Mouse (Mus musculus): Measurements from ENCODE around the gene Pttg1ip.

Gene Pttg1ip

DNA sequence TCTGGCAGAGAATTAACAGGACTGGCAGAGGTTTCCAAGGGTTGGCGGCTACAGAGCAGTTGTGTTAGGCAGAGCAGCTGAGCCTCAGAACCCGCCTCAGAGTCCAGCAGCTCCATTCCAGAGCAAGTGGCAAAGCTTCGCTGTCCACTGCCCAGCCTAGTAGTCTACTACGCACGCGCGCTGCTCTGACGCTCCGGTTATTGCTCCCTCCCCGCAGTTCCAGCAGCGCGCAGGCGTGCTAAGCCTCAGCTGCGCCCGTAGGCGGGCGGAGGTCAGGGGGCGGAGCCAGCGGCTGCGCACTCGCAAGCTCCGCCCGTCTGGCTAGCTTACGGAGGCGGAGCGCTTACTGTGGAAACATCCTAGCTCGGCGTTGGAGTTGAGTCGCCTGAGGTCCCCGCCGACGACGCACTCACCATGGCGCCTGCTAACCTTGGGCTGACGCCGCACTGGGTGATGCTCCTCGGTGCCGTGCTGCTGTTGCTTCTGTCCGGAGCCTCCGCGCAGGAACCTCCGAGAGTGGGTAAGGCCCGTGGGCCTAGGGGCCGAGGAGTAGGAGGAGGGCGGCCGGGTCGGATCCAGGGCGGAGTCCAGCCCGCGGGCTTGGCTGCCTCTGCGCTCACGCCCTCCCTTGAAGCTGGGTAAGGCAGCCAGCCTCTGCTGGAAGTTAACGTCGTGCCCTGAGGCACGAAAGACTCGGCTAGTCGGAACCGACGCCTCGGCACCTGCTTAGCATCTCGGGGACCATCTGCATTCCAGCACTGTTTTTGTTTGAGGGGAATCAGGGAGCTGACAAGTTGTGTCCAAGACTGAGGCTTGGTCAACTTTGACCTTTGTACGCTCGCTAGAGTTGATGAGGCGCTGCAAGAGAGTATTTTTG, at the start of gene Pttg1ip:
Gene Pttg1ip (plus strand): TSS at position 313 of the 877 bp plus-strand sequence.
- peak; percentile 98 for DNase-seq (ENCODE audit: low read depth, low spot score)

DNA sequence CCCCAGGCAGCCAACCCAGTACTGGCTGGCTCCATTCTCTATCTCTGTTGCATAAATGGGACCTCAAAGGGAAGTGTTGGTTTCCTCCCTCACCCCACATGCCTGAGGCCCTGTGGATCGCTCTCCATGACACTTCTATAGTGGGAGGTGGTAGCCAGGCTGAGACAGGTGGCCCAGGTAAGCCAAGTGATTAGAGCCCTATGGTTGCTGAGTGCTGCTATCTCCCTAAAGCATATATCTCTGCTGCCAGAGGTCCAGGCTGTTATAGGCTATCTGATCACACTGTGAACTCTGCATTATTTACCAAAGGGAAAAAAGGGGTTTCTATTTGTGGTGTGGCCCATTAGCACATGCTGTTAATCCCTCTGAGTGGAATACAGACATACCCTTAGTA, 49.5 kb upstream of the Pttg1ip start:
- no peak for DNase-seq (ENCODE audit: low read depth, low spot score)

DNA sequence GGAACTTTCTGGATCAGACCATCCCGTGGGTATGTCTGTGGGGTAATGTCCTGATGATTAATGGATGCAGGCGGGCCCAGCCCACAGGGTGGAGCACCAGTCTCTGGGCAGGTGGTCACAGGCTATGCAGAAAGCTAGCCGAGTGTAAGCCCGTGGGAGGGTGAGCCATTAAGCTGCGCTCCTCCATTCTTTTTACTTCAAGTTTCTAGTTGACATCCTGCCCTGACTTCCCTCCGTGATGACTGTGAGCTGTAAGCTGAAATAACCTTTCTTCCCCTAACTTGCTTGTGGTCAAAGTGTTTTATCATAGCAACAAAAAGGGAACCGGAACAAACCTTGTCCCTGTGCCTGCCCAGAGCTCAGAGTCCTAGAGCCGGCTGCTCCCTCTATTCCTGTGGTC, 44.8 kb upstream of the Pttg1ip start:
- DNase-seq (ENCODE audit: low read depth, low spot score) = no peak

DNA sequence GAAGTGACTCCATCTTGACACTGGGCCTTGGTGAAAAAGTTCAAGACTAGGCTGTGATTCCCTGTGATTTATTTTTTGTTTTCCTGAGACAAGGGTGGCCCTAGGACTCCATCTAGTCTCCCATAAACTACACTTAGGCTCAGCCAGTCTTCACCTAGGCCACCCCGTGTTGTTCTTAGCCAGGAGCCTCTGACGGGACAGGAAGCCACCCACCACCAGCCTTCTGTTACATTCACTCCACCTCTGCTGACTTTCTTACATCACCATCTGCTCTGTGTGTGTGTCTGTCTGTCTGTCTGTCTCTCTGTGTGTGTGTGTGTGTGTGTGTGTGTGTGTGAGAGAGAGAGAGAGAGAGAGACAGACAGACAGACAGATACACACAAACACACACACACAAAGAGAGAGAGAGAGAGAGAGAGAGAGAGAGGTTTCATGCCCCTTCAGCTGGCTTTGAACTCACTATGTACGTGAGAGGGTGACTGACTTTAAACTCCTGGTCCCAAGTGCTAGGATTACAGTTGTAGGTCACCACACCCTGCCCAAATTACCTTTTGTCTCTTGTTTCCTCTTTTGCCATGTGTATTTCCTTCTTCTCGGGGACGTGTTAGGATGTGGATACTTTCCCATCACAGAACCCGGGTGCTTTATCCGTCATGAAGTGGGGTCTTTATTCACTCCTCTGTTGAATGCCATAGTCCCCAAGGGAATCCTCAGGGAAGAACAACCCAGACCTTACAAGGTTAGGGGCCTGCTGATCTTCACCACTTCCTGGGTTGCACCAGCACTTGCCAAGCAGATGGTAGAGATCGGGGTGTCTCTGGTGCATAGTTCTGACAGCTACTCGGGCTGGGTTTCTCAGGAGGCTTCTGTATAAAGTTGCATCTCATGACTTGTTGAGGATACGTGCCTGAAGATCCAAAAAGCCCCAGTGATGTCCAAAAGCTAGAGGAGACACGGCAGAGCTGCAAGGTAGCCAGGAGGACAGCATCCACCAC, 44.0 kb upstream of the Pttg1ip start:
- DNase-seq (ENCODE audit: low read depth, low spot score) = no peak

DNA sequence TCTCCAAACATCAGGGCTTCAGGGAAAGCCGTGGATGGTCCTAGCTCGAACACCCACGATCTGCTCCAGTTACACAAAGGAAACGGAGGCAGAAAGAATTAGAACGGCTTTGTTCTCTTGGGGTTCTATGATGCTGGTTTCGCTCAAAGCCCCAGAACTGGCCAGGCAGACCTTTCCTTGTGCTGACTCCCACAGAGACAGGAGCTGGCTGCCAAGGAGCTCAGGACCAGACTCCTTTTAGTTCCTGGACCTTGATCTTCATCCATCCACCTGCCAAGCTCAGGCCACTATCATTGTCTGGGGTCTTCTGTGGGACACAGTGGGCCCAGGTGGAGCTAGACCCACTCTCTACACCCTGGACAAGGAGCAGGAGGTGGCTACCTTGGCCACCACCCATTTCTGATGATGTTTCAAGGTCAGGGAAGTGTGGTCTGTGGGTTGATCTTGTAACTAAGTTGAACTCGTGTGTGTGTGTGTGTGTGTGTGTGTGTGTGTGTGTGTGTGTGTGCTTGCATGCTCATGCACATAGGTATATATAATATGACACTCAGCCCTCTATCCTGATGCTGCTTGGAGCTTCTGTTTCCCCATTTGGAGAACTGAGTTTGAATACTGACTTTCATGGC, 42.1 kb upstream of the Pttg1ip start:
- DNase-seq (ENCODE audit: low read depth, low spot score) = no peak

DNA sequence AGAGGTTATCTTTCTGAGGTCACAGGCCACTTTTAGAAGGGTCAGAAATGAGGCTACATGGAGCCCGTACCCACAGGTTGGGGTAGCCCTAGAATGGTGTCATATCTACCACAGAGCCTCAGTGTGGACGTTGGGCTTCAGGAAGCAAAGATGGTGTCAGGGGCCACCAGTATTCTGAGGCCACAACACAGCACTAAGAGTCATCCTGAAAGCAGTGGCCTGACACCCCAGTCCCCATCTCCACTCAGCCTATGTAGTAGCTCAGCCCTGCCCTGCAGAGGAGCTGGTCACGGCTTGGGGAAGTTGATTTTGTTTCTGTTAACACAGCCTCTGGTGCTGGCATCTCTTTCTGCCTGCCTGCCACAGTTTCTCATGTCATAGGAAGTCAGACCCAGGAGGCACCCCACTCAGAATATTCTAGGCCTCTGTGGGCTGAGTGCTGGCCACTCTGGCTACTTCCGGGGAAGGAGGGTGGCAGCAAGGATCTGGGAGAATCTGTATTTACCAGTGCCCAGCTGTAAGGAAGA, 40.9 kb upstream of the Pttg1ip start:
- DNase-seq (ENCODE audit: low read depth, low spot score) = peak; percentile 27

DNA sequence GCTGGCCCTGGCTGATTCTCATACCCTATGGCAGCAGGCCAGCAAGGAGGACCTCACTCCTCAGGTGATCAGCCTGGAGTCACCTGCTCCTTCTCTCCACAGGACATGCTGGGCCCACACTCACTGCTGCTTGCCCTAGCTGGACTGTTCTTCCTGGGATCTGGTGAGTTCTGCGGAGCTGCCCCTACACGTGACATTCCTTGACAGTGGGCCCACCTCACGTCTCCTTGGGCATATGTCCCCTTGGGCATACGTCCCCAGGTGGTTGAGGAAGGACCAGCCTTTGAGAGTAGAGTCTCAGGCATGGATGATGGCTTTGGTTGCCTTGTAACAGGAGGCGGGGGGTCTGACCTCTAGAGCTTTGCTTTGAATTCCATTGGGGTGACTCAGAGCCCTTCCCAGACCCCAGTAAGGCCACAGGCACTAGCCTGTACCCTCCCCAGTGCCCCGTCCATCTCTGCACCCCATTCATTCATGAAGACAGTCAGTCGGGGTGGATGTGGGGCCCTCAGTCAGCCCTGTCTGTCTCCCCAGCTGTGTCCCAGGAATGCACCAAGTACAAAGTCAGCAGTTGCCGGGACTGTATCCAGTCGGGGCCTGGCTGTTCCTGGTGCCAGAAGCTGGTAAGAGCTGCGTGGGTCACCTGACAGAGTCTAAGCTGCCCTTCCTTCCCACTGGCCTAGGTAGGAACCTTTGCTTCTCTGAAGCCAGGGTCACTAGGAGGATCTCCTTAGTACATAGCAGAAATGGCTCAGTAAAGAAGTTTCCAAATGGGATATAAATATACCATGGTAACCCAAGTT, 39.5 kb upstream of the Pttg1ip start:
- no peak for DNase-seq (ENCODE audit: low read depth, low spot score)

DNA sequence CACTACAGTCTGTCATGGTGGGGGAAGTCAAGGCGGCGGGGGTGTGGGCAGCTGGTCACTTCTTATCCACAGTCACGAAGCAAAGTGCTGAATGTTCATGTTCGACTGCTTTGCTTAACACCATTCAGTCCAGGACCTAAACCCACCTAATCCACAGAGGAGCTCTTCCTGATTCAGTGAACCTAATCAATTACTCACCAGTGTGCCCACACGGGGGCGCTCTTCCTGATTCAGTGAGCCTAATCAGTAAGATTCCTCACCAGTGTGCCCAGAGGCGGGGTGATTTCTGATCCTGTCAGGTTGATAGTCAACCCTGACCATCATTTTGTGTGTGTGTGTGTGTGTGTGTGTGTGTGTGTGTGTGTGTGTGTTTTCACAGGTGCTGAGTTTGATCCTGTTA, 38.3 kb upstream of the Pttg1ip start:
- peak; percentile 71 for DNase-seq (ENCODE audit: low read depth, low spot score)

DNA sequence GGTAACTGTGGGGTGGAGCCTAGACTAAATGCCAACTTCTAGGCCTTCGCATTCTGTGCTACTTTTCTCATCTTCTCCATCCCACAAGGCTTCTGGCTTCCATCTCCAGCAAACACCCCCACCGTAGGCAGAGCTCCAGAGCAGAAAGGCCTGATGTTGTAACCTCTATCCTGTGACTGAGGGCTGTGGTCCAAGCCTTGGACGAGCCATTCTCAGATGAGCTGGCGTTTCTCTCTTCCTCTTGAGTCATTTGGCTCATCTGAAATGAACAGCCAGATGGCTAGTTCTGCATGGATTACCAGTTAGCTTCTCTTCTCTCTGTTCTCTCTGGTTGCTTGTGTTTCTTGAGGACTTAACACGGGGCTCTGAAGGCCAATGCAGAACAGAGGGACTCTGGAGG, 36.6 kb upstream of the Pttg1ip start:
- no peak for DNase-seq (ENCODE audit: low read depth, low spot score)

DNA sequence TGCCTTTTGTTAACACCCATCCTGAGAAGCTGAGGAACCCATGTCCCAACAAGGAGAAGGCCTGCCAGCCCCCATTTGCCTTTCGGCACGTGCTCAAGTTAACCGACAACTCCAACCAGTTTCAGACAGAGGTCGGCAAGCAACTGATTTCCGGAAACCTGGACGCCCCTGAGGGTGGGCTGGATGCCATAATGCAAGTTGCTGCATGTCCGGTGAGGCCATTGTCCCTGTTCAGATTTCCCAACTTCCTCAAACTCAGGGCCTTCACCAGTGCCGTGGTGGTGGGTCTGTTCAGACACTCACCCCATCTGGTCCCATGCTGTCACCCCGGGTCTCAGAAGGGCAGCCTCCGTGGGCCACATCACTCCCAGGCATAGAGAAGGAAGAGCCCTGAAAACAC, 32.9 kb upstream of the Pttg1ip start:
- no peak for DNase-seq (ENCODE audit: low read depth, low spot score)

DNA sequence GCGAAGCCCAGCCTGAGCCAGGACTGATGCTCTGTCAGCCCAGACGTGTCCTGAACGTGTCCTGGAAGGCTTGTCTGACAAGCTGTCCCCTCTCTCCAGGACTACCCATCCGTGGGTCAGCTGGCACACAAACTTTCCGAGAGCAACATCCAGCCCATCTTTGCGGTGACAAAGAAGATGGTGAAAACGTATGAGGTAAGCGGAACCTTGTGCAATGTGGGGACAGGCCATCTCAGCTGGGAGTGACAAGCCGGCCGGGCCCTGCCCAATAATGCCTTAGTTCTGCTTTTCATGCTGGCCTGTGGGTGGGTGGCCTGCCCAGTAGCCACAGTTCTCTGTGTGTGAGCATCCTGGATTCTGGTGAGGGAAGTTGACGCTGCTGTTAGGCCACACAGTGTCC, 30.6 kb upstream of the Pttg1ip start:
- no peak for DNase-seq (ENCODE audit: low read depth, low spot score)

DNA sequence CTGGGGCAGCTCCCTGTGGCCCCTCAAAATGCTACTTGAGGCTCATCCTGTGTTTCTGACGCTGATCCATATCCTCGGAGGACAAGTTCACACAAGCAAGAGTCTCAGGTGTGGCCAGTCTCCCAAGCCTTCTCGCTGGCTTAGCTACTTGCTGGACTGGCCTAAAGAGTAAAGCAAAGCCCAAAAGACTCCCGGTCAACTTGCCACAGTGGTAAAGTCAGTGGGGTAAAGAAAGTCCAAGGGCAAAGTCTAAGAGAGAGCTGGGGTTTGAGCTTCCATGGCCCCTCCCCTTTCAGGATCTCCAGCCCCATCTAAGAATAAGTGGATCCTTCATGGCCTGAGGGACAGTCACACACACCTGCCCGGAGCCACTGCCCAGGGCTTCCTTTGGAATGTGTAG, 29.4 kb upstream of the Pttg1ip start:
- DNase-seq (ENCODE audit: low read depth, low spot score) = no peak

DNA sequence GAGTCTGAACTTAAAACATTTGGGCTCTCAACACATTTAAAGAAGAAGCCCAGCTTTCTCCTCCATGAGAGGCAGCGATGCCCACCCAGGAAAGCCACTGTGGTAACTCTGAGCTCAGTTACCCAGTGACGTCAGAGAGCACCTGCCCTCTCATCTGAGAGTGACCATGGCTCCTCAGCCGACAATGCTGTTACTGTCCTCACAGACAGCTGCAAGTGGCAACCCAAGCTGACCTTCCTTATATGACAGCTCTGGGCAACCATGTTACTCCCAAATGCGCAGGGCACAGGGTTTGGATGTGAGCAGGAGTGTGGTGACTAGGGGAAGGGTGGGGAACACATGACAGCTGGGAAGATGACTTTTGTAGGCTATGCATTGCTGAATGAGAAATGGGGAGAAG, 28.2 kb upstream of the Pttg1ip start:
- DNase-seq (ENCODE audit: low read depth, low spot score) = no peak

DNA sequence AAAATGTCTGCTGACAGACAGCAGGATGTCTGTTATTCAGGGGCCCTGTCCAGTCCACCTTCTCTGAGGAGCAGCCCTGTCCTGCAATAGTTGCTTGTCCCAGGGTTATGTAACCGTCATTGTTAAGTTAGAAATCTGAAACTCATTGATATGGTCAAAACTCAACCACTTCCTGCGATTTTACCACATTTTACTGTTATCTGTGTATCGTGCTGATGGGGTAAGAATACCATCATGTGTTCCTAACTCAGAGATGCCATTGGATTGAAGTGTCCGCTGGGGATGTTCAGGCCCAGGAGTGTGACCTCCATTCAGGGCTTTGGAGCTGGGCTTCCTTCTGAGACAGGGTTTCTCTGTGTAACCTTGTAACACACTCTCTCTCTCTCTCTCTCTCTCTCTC, 26.6 kb upstream of the Pttg1ip start:
- DNase-seq (ENCODE audit: low read depth, low spot score) = no peak

DNA sequence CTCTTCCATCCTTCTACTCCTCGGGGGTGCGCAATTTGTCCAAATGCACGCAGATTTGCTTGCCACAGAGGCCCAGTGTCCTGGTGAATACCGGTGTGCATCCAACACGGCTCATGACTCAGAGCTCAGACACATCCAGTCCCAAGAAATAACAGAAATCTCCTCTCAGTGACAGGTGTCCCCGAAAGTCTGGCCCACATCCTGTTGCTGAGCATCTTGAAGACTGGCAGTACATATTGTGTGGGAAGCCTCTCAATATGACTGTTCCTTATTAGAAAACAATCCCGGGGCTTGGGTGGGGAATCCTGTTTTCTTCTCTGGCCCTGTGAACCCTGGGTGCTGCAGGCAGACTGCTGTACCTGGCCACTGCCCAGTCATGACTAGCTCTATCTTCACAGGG, 24.9 kb upstream of the Pttg1ip start:
- no peak for DNase-seq (ENCODE audit: low read depth, low spot score)

DNA sequence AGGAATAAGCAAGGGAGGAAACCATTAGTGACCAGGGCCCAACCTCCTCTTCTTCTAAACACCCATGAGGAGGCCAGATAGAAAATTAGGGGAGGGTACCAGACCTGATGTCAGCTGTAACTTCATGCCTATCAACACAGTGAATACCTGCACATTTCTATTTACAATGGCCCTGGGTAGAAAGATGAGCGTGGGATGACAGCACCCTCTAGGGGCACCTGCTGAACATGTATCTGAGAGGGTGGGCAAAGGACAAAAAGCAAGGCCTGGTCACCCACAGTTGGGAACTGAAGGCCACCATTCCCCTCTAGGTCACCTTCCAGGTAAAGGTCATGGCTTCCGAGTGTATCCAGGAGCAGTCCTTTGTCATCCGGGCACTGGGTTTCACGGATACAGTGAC, 23.9 kb upstream of the Pttg1ip start:
- DNase-seq (ENCODE audit: low read depth, low spot score) = no peak

DNA sequence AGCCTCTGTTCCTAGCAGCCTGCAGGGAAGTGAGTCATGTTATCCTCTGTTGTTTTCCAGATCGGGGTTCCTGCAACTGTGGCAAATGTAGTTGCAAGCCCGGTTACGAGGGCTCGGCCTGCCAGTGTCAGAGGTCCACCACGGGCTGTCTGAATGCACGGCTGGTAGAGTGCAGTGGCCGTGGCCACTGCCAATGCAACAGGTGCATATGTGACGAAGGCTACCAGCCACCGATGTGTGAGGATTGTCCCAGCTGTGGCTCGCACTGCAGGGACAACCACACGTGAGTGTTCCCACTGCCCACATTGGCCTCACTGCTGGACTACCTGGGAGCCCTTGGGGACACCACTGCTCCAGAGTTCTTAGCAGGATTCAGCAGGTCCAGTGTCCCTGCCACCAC, 21.4 kb upstream of the Pttg1ip start:
- DNase-seq (ENCODE audit: low read depth, low spot score) = no peak

DNA sequence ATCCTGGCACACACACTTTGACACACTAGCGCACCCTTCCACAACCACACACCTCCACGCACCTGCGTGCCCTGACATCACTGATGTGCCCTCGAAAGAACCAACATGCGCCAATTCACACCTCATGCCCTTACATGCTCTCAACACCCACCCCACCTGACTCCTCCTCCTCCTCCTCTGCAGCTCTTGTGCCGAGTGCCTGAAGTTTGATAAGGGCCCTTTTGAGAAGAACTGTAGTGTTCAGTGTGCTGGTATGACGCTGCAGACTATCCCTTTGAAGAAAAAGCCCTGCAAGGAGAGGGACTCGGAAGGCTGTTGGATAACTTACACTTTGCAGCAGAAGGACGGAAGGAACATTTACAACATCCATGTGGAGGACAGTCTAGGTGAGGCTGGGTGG, 20.7 kb upstream of the Pttg1ip start:
- DNase-seq (ENCODE audit: low read depth, low spot score) = no peak

DNA sequence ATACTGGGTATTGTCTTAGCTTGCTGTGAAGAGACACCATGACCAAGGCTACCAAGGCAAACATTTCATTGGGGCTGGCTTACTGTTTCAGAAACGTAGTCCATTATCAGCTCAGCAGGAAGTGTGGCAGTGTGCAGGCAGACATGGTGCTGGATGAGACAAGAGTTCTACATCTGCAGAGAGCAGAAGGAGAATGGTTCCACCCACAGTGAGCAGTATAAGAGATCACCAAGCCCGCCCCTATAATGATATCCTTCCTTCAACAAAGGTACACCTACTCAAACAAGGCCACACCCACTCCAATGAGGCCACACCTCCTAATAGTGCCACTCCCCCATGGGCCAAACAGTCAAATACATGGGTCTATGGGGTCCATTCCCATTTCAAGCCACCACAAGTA, 20.0 kb upstream of the Pttg1ip start:
- no peak for DNase-seq (ENCODE audit: low read depth, low spot score)

DNA sequence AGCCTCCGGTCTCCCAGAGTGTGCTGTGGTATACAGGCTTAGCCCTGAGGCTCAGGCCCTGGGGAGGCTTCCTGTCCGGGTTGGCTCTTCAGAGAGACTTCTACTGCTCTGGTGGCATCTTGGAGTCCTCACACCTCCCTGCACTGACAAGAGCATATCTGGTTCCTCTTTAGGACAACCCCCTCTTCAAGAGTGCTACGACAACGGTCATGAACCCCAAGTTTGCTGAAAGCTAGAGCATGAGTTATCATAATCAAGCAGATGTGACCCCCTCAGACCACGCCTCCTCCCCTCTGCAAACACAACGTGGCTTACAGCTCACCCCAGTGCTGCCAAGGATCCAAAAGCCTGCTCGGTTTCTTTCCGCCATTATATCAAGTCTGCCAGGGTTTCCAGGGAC, 16.5 kb upstream of the Pttg1ip start:
- DNase-seq (ENCODE audit: low read depth, low spot score) = no peak

DNA sequence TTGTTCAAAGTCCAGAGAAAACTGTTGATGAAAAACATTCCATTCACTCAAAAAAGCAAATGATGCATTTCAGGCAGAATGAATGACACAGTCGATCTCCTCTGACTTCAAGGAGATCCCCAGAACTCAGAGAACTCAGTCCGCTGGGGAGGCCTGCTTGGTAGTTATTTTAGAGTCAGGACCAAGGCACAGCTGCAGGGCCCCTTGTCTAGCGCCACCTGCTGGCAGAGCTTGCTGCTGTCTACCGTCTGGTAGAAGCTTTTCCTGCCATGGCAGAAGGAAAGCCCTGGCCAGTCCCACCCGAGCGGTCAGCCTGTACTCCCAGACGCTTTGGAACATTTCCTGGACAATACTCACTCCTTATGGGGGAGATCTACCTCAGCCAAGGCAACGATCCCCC, 14.9 kb upstream of the Pttg1ip start:
- peak; percentile 77 for DNase-seq (ENCODE audit: low read depth, low spot score)

Data from A20 (cell line).